Mouse (Mus musculus) hindlimb bud, embryonic 11.5 days (tissue): ENCODE measurements around the gene Mstn.

Source experiments
- DNase-seq: peaks from one replicate; pipeline ENCODE4 v3.0.0-alpha.2; 2012; ENCODE audit warnings: low read depth, low spot score; ENCODE audit errors: extremely low spot score

Mstn gene

GRCm38 (mm10) chr1:53093180-53093579 lies 31.7 kb downstream of the Mstn start:
- DNase-seq: no peak

- DNase-seq: no peak
These were observed 49.1 kb downstream of the Mstn start for GRCm38 (mm10) chr1:53110561-53110960.
